Mouse (Mus musculus): ENCODE data around the gene Slc2a5. TPM values are rescaled to one million over a fixed set of nuclear protein-coding genes. Genes with fewer than 3 reads are reported as not detected.
A peak's percentile ranks its signal among the peaks of the same experiment; 100 is the strongest.

Slc2a5 gene
- polyA plus RNA-seq, 1 experiment from 2014 or later: 26.9 TPM

DNA sequence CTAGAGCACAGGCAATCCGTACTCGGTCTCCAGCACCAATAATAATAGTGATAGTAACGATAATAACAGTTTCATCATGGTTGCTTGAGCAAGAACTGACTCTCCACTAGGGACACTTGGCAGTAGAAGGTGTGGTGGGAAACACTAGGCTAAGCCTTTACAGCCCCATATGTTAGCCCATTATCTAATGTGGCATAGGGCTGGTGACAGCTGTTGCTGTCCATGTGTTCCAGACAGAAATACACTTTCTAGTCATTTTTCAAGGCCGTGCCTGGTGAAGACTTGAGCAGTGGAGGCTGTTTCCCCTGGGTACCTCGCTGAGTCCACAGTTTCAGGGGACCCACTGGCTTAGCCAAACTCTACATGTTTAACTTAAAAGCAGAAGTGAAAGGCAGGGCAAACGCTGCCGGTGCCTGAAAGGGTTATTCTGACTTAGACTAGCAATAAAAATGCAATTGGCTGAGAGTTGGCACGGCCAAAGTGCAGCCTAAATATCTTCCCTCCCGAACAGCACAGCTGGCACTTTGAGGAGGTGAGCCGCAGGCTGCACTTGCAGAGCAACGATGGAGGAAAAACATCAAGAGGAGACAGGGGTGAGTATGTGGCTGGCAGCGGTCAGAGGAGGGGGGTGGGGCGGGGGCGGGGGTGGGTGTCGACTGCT, 1.2 kb downstream of the Slc2a5 start:
- Histone ChIP-seq H3K4me2 (replicated peaks; ENCODE audit: low read depth) (peak overlapping the region; percentile 59), H3K27ac (ENCODE audit: low read depth, low read length) (peak overlapping the region; percentile 35; the same call in 1 of the 2 replicates), H3K4me1 (replicated peaks; ENCODE audit: control insufficient read depth, insufficient read depth, low read length) (no peaks in the 10 kb centered on the region), H3K27me3 (replicated peaks; ENCODE audit: control insufficient read depth, insufficient read depth, low read length) (no peaks in the 10 kb centered on the region), H3K9ac (ENCODE audit: low read depth, low read length) (no peak overlapping the region), H3K36me3 (ENCODE audit: control insufficient read depth, insufficient read depth) (no peaks in the 10 kb centered on the region), H3K9me3 (ENCODE audit: control insufficient read depth) (no peaks in the 10 kb centered on the region), H3K4me3 (ENCODE audit: low read depth, low read length) (peak overlapping the region; percentile 17)
- ATAC-seq: peak; percentile 77
- 16% methylated on average over 15 of the region's 15 CpGs for WGBS
- TF ChIP-seq CTCF (IDR thresholded peaks at IDR 0.05; ENCODE audit: low read depth): peak; percentile 42

DNA sequence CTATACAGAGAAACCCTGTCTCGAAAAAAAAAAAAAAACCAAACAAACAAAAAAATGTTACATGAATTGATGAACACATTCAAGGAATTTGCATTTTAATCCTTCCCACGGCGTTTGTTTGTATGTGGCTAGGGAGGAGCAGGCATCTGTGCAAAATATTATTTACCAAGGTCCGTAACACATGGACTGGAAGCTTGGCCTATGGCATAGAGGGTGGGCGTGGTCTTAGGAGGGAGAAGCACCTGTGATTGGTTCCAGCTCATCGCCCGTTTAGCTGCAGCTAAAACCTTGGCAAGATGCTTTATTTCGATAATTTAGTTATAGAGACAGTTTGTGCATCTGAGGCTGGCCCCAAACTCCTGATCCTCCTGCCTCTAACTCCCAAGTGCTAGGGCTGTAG, 2.3 kb downstream of the Slc2a5 start:
- H3K4me3 ChIP-seq (ENCODE audit: low read depth, low read length): no peak overlapping the region
- no peak for ATAC-seq

GRCm38 (mm10) chr4:150122476-150122875, 3.4 kb downstream of the Slc2a5 start:
- Histone ChIP-seq H3K36me3 (ENCODE audit: control insufficient read depth, insufficient read depth) (no peaks in the 10 kb centered on the region), H3K4me3 (ENCODE audit: low read depth, low read length) (no peak overlapping the region), H3K9ac (ENCODE audit: low read depth, low read length) (no peak overlapping the region), H3K4me2 (replicated peaks; ENCODE audit: low read depth) (no peak overlapping the region), H3K27me3 (replicated peaks; ENCODE audit: control insufficient read depth, insufficient read depth, low read length) (no peaks in the 10 kb centered on the region), H3K4me1 (replicated peaks; ENCODE audit: control insufficient read depth, insufficient read depth, low read length) (no peaks in the 10 kb centered on the region), H3K27ac (ENCODE audit: low read depth, low read length) (no peak overlapping the region), H3K9me3 (ENCODE audit: control insufficient read depth) (no peaks in the 10 kb centered on the region)
- WGBS: 46% methylated on average over 3 of the region's 3 CpGs
- no peak for ATAC-seq
- TF ChIP-seq CTCF (IDR thresholded peaks at IDR 0.05; ENCODE audit: low read depth): no peak

More for the DNA sequence above, 2.3 kb downstream of the Slc2a5 start:
- no peak overlapping the region for H3K9ac ChIP-seq (ENCODE audit: low read depth, low read length)
- 68% methylated on average over 8 of the region's 8 CpGs for WGBS
- H3K27ac ChIP-seq (ENCODE audit: low read depth, low read length): no peak overlapping the region
- no peaks in the 10 kb centered on the region for H3K9me3 ChIP-seq (ENCODE audit: control insufficient read depth)
- no peaks in the 10 kb centered on the region for H3K4me1 ChIP-seq (replicated peaks; ENCODE audit: control insufficient read depth, insufficient read depth, low read length)
- H3K4me2 ChIP-seq (replicated peaks; ENCODE audit: low read depth): peak overlapping the region; percentile 59; the same call in 1 of the 2 replicates
- H3K36me3 ChIP-seq (ENCODE audit: control insufficient read depth, insufficient read depth): no peaks in the 10 kb centered on the region
- no peak for TF ChIP-seq CTCF (IDR thresholded peaks at IDR 0.05; ENCODE audit: low read depth)
- no peaks in the 10 kb centered on the region for H3K27me3 ChIP-seq (replicated peaks; ENCODE audit: control insufficient read depth, insufficient read depth, low read length)

GRCm38 (mm10) chr4:150126373-150126772, 7.3 kb downstream of the Slc2a5 start:
- H3K27ac ChIP-seq (ENCODE audit: low read depth, low read length): no peak overlapping the region
- no peak overlapping the region for H3K9ac ChIP-seq (ENCODE audit: low read depth, low read length)
- H3K4me3 ChIP-seq (ENCODE audit: low read depth, low read length): no peak overlapping the region
- WGBS: 82% methylated on average over 5 of the region's 5 CpGs
- ATAC-seq: no peak
- TF ChIP-seq CTCF (IDR thresholded peaks at IDR 0.05; ENCODE audit: low read depth): no peak; the same call in 1 of the 2 replicates
- H3K4me2 ChIP-seq (replicated peaks; ENCODE audit: low read depth): no peak overlapping the region
- H3K4me1 ChIP-seq (replicated peaks; ENCODE audit: control insufficient read depth, insufficient read depth, low read length): no peaks in the 10 kb centered on the region
- no peaks in the 10 kb centered on the region for H3K27me3 ChIP-seq (replicated peaks; ENCODE audit: control insufficient read depth, insufficient read depth, low read length)
- H3K9me3 ChIP-seq (ENCODE audit: control insufficient read depth): no peaks in the 10 kb centered on the region
- no peaks in the 10 kb centered on the region for H3K36me3 ChIP-seq (ENCODE audit: control insufficient read depth, insufficient read depth)

DNA sequence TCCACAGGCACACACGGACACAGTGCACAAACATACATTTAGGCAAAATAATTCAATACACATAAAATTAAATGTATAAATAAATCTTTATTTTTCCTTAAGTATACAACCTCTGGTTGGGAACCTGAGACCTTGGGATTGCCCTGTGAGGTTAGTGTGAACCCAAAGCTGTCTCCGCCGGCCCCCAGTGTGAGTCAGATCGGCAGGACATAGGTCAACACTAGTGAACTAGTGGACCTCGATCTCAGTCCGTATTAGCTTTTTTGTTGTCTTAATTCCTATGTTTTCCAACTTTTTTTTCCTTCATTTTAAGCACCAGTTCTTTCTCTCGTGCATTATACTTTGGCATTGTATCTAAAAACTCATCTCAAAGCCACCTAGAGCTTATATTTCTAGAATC, 8.8 kb downstream of the Slc2a5 start:
- Histone ChIP-seq H3K36me3 (ENCODE audit: control insufficient read depth, insufficient read depth) (no peaks in the 10 kb centered on the region), H3K9ac (ENCODE audit: low read depth, low read length) (no peak overlapping the region), H3K27ac (ENCODE audit: low read depth, low read length) (no peak overlapping the region), H3K27me3 (replicated peaks; ENCODE audit: control insufficient read depth, insufficient read depth, low read length) (no peaks in the 10 kb centered on the region), H3K4me2 (replicated peaks; ENCODE audit: low read depth) (no peak overlapping the region), H3K9me3 (ENCODE audit: control insufficient read depth) (no peaks in the 10 kb centered on the region), H3K4me1 (replicated peaks; ENCODE audit: control insufficient read depth, insufficient read depth, low read length) (no peaks in the 10 kb centered on the region), H3K4me3 (ENCODE audit: low read depth, low read length) (no peak overlapping the region)
- ATAC-seq: no peak
- no peak for TF ChIP-seq CTCF (IDR thresholded peaks at IDR 0.05; ENCODE audit: low read depth)
- 69% methylated on average over 7 of the region's 7 CpGs for WGBS

- H3K4me2 ChIP-seq (replicated peaks; ENCODE audit: low read depth): no peak overlapping the region
- WGBS: 75% methylated on average over 8 of the region's 8 CpGs
- no peak overlapping the region for H3K4me3 ChIP-seq (ENCODE audit: low read depth, low read length)
- no peak for TF ChIP-seq CTCF (IDR thresholded peaks at IDR 0.05; ENCODE audit: low read depth)
- no peaks in the 10 kb centered on the region for H3K4me1 ChIP-seq (replicated peaks; ENCODE audit: control insufficient read depth, insufficient read depth, low read length)
- H3K27me3 ChIP-seq (replicated peaks; ENCODE audit: control insufficient read depth, insufficient read depth, low read length): no peaks in the 10 kb centered on the region
- H3K36me3 ChIP-seq (ENCODE audit: control insufficient read depth, insufficient read depth): no peaks in the 10 kb centered on the region
- H3K9ac ChIP-seq (ENCODE audit: low read depth, low read length): no peak overlapping the region
- no peak for ATAC-seq
- H3K27ac ChIP-seq (ENCODE audit: low read depth, low read length): no peak overlapping the region
- H3K9me3 ChIP-seq (ENCODE audit: control insufficient read depth): no peaks in the 10 kb centered on the region
These were observed 9.5 kb downstream of the Slc2a5 start for GRCm38 (mm10) chr4:150128571-150128970.

Measured in intestine, postnatal 0 days (tissue).